Mouse (Mus musculus): ENCODE measurements around the gene Ccdc187.
A peak's percentile ranks its signal among the peaks of the same experiment; 100 is the strongest.

Ccdc187 gene

GRCm38 (mm10) chr2:26316576-26317246, 22.4 kb upstream of the Ccdc187 start:
- DNase-seq (ENCODE audit: low spot score), result no peak

- peak; percentile 43 for DNase-seq (ENCODE audit: low spot score)
Measured at GRCm38 (mm10) chr2:26315925-26316311, 21.6 kb upstream of the Ccdc187 start.

- DNase-seq (ENCODE audit: low spot score), result peak; percentile 50
Measured at GRCm38 (mm10) chr2:26315072-26315924, 20.9 kb upstream of the Ccdc187 start, which contains the start of gene Gpsm1. Gene Gpsm1, plus strand, starts transcription at chr2:26315515.

- peak; percentile 35 for DNase-seq (ENCODE audit: low spot score)
Measured at GRCm38 (mm10) chr2:26314281-26315071, 20.1 kb upstream of the Ccdc187 start.

- DNase-seq (ENCODE audit: low spot score), result no peak
Measured at GRCm38 (mm10) chr2:26313394-26313793, 19.0 kb upstream of the Ccdc187 start.

- no peak for DNase-seq (ENCODE audit: low spot score)
Measured at GRCm38 (mm10) chr2:26312812-26313211, 18.5 kb upstream of the Ccdc187 start.

- no peak for DNase-seq (ENCODE audit: low spot score)
Measured at GRCm38 (mm10) chr2:26311936-26312335, 17.6 kb upstream of the Ccdc187 start.

DNA sequence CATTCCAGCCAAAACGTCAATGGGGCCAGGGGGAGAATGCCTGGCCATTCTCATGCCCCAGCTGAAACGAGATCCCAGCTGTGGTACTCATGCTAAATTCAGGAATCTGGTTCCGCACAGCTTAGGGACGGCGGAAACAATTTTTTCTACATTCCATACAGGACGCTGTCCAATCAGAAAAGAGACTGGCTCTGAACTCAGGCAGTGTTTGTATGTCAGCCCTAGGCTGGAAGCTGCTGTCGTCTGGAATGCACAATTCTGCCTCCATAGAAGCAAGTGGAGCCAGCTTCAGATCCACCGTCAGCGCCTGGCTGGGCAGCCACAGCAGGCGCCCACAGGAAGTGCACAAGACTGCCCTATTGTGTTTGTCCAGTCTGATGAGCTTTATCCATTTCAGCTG, 15.4 kb upstream of the Ccdc187 start:
- DNase-seq (ENCODE audit: low spot score), result no peak

GRCm38 (mm10) chr2:26306702-26307101, 12.3 kb upstream of the Ccdc187 start:
- no peak for DNase-seq (ENCODE audit: low spot score)

DNA sequence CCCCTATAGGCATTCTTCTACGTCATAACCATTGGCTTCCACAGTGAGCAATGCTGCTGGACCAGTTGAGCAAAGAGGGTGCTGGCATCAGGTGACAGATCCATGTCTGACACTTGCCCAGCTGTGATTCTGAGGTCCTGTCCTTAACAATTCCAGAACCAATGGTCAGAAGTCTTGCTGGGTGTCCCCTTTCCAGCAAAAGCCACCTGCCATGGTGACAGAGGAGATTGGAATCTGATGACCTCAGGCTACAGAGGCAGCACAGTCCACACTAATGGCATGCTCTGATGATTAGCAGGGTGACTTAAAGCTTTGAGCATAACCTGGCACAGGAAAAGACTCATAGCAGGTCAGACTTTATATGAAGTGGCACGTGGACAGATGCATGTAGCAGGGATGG, 11.2 kb upstream of the Ccdc187 start:
- DNase-seq (ENCODE audit: low spot score), result no peak

DNA sequence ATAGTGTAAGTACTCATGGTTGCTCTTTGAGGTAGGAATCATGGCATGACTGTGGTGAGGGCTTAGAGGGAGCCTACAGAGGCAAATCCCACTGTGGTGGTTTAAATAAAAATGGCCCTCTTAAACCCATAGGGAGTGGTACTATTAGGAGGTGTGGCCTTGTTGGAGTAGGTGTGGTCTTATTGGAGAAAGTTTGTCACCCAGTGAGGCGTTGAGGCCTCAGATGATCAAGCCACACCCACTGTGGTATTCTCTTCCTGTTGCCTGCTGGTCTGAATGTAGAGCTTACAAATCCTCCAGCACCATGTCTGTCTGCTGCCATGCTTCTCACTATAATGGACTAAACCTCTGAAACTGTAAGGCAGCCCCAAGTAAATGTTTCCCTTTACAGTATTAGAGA, 10.4 kb upstream of the Ccdc187 start:
- no peak for DNase-seq (ENCODE audit: low spot score)

- DNase-seq (ENCODE audit: low spot score), result no peak
Measured at GRCm38 (mm10) chr2:26302005-26302503, 7.7 kb upstream of the Ccdc187 start.

DNA sequence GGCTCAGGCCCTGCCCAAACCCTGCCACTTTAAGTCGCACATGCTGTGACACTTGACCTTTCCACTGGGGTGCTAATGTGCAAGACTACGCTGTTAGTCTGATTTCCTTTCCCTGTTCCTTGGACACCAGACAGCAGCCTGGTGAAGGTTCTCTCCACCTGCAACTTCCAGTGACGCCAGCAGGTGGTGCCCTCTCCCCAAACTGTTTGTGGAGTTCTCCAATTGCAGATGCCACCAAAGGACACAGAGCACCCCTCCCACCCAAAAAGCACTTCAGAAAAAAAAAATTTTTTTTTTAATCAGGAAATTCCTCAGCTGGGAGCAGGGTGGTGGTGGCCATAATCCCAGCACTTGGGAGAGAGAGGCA, 6.4 kb upstream of the Ccdc187 start:
- peak; percentile 85 for DNase-seq (ENCODE audit: low spot score)

- no peak for DNase-seq (ENCODE audit: low spot score)
Measured at GRCm38 (mm10) chr2:26300161-26300807, 5.9 kb upstream of the Ccdc187 start.

DNA sequence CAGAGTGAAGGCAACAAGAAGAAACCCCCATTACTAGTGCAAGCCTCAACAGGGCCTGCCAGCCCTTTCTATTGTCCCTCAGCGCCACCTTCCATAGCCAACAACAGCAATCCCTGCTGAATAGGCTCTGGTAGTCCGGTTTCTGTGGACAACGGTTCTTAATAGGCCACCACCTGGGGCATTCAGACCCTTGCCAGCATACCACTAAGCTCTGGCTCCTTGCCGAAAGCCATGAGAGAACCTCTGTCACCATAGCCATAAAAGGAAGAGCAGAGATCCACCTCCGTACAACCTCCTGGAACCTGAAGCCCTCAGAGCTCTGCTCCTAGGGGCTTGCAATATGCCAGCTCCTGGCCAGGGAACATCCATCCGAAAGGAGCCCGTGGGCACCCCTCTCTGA, 5.0 kb upstream of the Ccdc187 start:
- no peak for DNase-seq (ENCODE audit: low spot score)

GRCm38 (mm10) chr2:26298856-26299230, 4.5 kb upstream of the Ccdc187 start:
- DNase-seq (ENCODE audit: low spot score), result no peak

- no peak for DNase-seq (ENCODE audit: low spot score)
Measured at GRCm38 (mm10) chr2:26298208-26298855, 4.0 kb upstream of the Ccdc187 start.

- DNase-seq (ENCODE audit: low spot score), result no peak
Measured at GRCm38 (mm10) chr2:26296606-26297195, 2.3 kb upstream of the Ccdc187 start.

DNA sequence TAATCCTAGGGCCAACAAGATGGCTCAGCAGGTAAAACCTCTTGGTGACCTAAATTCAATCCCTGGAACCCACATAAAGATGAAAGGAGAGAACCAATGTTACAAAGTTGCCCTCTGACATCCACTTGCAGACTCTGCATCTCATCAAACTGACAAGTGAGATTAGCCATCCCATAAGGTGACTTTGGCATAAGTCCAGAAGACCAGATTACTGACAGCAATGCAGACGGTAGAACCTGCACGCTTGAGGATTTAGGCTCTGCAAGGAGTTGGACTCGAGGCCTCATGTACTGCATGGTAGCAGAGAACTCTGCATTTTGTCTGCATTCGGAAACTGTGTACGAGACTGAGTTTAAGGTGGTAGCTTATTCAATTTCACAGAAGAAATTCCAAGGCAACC, 4.2 kb downstream of the Ccdc187 start:
- no peak for DNase-seq (ENCODE audit: low spot score)

GRCm38 (mm10) chr2:26286391-26286790, 8.0 kb downstream of the Ccdc187 start:
- DNase-seq (ENCODE audit: low spot score), result no peak

- no peak for DNase-seq (ENCODE audit: low spot score)
Measured at GRCm38 (mm10) chr2:26285804-26286203, 8.6 kb downstream of the Ccdc187 start.
